Mouse (Mus musculus) kidney, postnatal 4 days (tissue): ENCODE measurements at regions not wholly inside any gene's neighbourhood (a gene's known extent, or its start where the extent isn't known, plus 50 kb on each side); places are given as distances from the start of the nearest gene placed in this dataset.
A peak's percentile ranks its signal among the peaks of the same experiment; 100 is the strongest.

Source experiments
- DNase-seq, 2 experiments: peaks; one replicate each; pipeline ENCODE4 v3.0.0; 2021; ENCODE audit warnings: mixed read lengths in 2 of 2

GRCm38 (mm10) chr9:120628794-120629560 lies 57.7 kb downstream of the Rpl14 start:
- DNase-seq: peak; percentile 8 to 16

GRCm38 (mm10) chr9:120629609-120630008 lies 58.4 kb downstream of the Rpl14 start:
- DNase-seq: no peak

GRCm38 (mm10) chr9:120632821-120633220 lies 61.6 kb downstream of the Rpl14 start:
- DNase-seq: no peak

- no peak for DNase-seq
Measured at GRCm38 (mm10) chr9:120642656-120643055, 71.4 kb downstream of the Rpl14 start.

GRCm38 (mm10) chr9:120643371-120643770 lies 72.1 kb downstream of the Rpl14 start:
- no peak for DNase-seq

- DNase-seq: no peak
Measured at GRCm38 (mm10) chr9:120645776-120646175, 74.5 kb downstream of the Rpl14 start.

- no peak for DNase-seq
Measured at GRCm38 (mm10) chr9:120646806-120647667, 75.8 kb downstream of the Rpl14 start.

- DNase-seq: no peak
Measured at GRCm38 (mm10) chr9:120647668-120647955, 76.4 kb downstream of the Rpl14 start.

GRCm38 (mm10) chr9:120652733-120653132 lies 81.5 kb downstream of the Rpl14 start:
- no peak for DNase-seq

GRCm38 (mm10) chr9:120653170-120653569 lies 81.9 kb downstream of the Rpl14 start:
- DNase-seq: no peak

- no peak for DNase-seq
Measured at GRCm38 (mm10) chr9:120654736-120655135, 83.5 kb downstream of the Rpl14 start.

GRCm38 (mm10) chr9:120656976-120657375 lies 85.7 kb downstream of the Rpl14 start:
- peak; percentile 65 to 70 for DNase-seq

GRCm38 (mm10) chr9:120657786-120658185 lies 86.5 kb downstream of the Rpl14 start:
- no peak for DNase-seq

GRCm38 (mm10) chr9:120658576-120658975 lies 87.3 kb downstream of the Rpl14 start:
- no peak for DNase-seq

- DNase-seq: no peak
Measured at GRCm38 (mm10) chr9:120661226-120661625, 90.0 kb downstream of the Rpl14 start.

GRCm38 (mm10) chr9:120661641-120662227 lies 90.5 kb downstream of the Rpl14 start:
- no peak for DNase-seq

GRCm38 (mm10) chr9:120663181-120663580 lies 91.9 kb downstream of the Rpl14 start:
- DNase-seq: no peak

- DNase-seq: no peak
Measured at GRCm38 (mm10) chr9:120664086-120664485, 92.8 kb downstream of the Rpl14 start.

GRCm38 (mm10) chr9:120672452-120672851 lies 101.2 kb downstream of the Rpl14 start:
- peak; percentile 46 to 57 for DNase-seq

- no peak for DNase-seq
Measured at GRCm38 (mm10) chr9:120674855-120675254, 103.6 kb downstream of the Rpl14 start.

GRCm38 (mm10) chr9:120675371-120676150 lies 104.3 kb downstream of the Rpl14 start:
- peak; percentile 51 to 60 for DNase-seq

GRCm38 (mm10) chr9:120676301-120676700 lies 105.1 kb downstream of the Rpl14 start:
- no peak for DNase-seq

GRCm38 (mm10) chr9:120676771-120677170 lies 105.5 kb downstream of the Rpl14 start:
- no peak for DNase-seq
